Comparison of ENCODE assay signal across 25 mouse cellular contexts in genomic region chr1:77929552-77929951, GRCm38 (mm10).
A peak's percentile ranks its signal among the peaks of the same experiment; 100 is the strongest.
DNase-seq lines count a peak whose midpoint lies in the region; ATAC-seq and TF ChIP-seq lines count a peak whose summit lies in the region.
"Had no signal": no experiment of that assay in that cellular context is flagged by ENCODE, and none has a peak within 500 bp of the region (broad histone marks: within the 10 kb centered on the region; RNA-seq: fewer than 3 reads in every experiment).

No protein-coding gene starts in this region.

- ATAC-seq in limb, embryonic 11.5 days (ENCODE audit: insufficient number of reproducible peaks, low FRiP score, low TSS enrichment, low read depth) = no peak
- peak; percentile 76 for ATAC-seq in forebrain, postnatal 0 days
- ATAC-seq: CD4-positive, CD25-positive, alpha-beta regulatory T cell, adult 4 months had no signal

- H3K9me3 ChIP-seq in limb, embryonic 11.5 days (ENCODE audit: control insufficient read depth, low read length) = no peaks in the 10 kb centered on the region
- H3K9me3 ChIP-seq in limb, embryonic 10.5 days (replicated peaks) = no peaks in the 10 kb centered on the region
- H3K9me3 ChIP-seq in forebrain, postnatal 0 days (ENCODE audit: low read length) = no peaks in the 10 kb centered on the region
- H3K9me3 ChIP-seq: embryonic facial prominence, embryonic 13.5 days; heart, embryonic 10.5 days; hindbrain, embryonic 15.5 days; lung, embryonic 15.5 days; midbrain, embryonic 12.5 days had no signal

- intact Hi-C loops in heart, postnatal 36 days (cut with DNase I) = no loop called here

- H3K27ac ChIP-seq in limb, embryonic 11.5 days (replicated peaks; ENCODE audit: low read depth, low read length) = no peak overlapping the region
- no peak overlapping the region for H3K27ac ChIP-seq in limb, embryonic 10.5 days
- no peak overlapping the region for H3K27ac ChIP-seq in forebrain, postnatal 0 days (ENCODE audit: low read depth, low read length)
- H3K27ac ChIP-seq: embryonic facial prominence, embryonic 13.5 days; heart, embryonic 10.5 days; heart, embryonic 15.5 days; hindbrain, embryonic 15.5 days; limb, embryonic 13.5 days; lung, embryonic 15.5 days; midbrain, embryonic 12.5 days had no signal

- no peaks in the 10 kb centered on the region for H3K36me3 ChIP-seq in limb, embryonic 11.5 days (ENCODE audit: control insufficient read depth, insufficient read depth, low read length)
- H3K36me3 ChIP-seq in limb, embryonic 10.5 days = no peaks in the 10 kb centered on the region
- H3K36me3 ChIP-seq in forebrain, postnatal 0 days (ENCODE audit: insufficient read depth) = no peaks in the 10 kb centered on the region
- H3K36me3 ChIP-seq: embryonic facial prominence, embryonic 13.5 days; heart, embryonic 10.5 days; heart, embryonic 15.5 days; hindbrain, embryonic 15.5 days; limb, embryonic 13.5 days; lung, embryonic 15.5 days; midbrain, embryonic 12.5 days had no signal

- peak; percentile 56 for DNase-seq in heart, adult 11 months
- DNase-seq in heart, postnatal 36 days = no peak
- DNase-seq in limb, embryonic 11.5 days (ENCODE audit: low spot score) = peak; percentile 19
- no peak for DNase-seq in limb, embryonic 10.5 days (ENCODE audit: low spot score)
- DNase-seq in brain, embryonic 14.5 days (ENCODE audit: low read depth) = peak; percentile 64
- peak; percentile 23 for DNase-seq in forebrain, postnatal 0 days
- no peak for DNase-seq in cerebellum, adult 9-11 months
- DNase-seq: adrenal gland, postnatal 14 days; cerebellum, adult 11-12 months; cerebellum, postnatal 10 days; gastrocnemius, postnatal 10 days; kidney, adult 8-10 months; kidney, postnatal 14 days; thymus, adult 2 months; thymus, postnatal 36 days had no signal

- no peak overlapping the region for H3K4me2 ChIP-seq in limb, embryonic 11.5 days (ENCODE audit: low read depth, severe bottlenecking)
- H3K4me2 ChIP-seq in forebrain, postnatal 0 days (ENCODE audit: low read depth) = no peak overlapping the region
- H3K4me2 ChIP-seq: embryonic facial prominence, embryonic 13.5 days; heart, embryonic 15.5 days; hindbrain, embryonic 15.5 days; limb, embryonic 13.5 days; liver, embryonic 11.5 days; lung, embryonic 15.5 days; midbrain, embryonic 12.5 days had no signal

- WGBS in limb, embryonic 11.5 days = 19% methylated on average over 8 of the region's 8 CpGs
- 24% methylated on average over 8 of the region's 8 CpGs for WGBS in limb, embryonic 10.5 days
- WGBS in forebrain, postnatal 0 days = 23% methylated on average over 8 of the region's 8 CpGs

- H3K4me1 ChIP-seq in limb, embryonic 11.5 days (ENCODE audit: control insufficient read depth, insufficient read depth, low read length) = no peaks in the 10 kb centered on the region
- H3K4me1 ChIP-seq in limb, embryonic 10.5 days = peaks cover 3% of the 10 kb centered on the region; the same call in 1 of the 2 replicates
- no peaks in the 10 kb centered on the region for H3K4me1 ChIP-seq in forebrain, postnatal 0 days (ENCODE audit: insufficient read depth)
- H3K4me1 ChIP-seq: hindbrain, embryonic 15.5 days; lung, embryonic 15.5 days; midbrain, embryonic 12.5 days had no signal

- no peak overlapping the region for H3K9ac ChIP-seq in limb, embryonic 11.5 days (ENCODE audit: low read length)
- H3K9ac ChIP-seq in forebrain, postnatal 0 days = no peak overlapping the region
- H3K9ac ChIP-seq: embryonic facial prominence, embryonic 13.5 days; heart, embryonic 15.5 days; hindbrain, embryonic 15.5 days; limb, embryonic 13.5 days; lung, embryonic 15.5 days; midbrain, embryonic 12.5 days had no signal

- no peak overlapping the region for H3K4me3 ChIP-seq in limb, embryonic 11.5 days (ENCODE audit: low read depth, low read length)
- H3K4me3 ChIP-seq in limb, embryonic 10.5 days = no peak overlapping the region
- no peak overlapping the region for H3K4me3 ChIP-seq in forebrain, postnatal 0 days (ENCODE audit: low read depth, low read length)
- H3K4me3 ChIP-seq: embryonic facial prominence, embryonic 13.5 days; heart, embryonic 10.5 days; heart, embryonic 15.5 days; hindbrain, embryonic 15.5 days; limb, embryonic 13.5 days; lung, embryonic 15.5 days; midbrain, embryonic 12.5 days; myocyte had no signal

- H3K27me3 ChIP-seq in limb, embryonic 11.5 days (ENCODE audit: control insufficient read depth, insufficient read depth, low read length) = no peaks in the 10 kb centered on the region
- no peaks in the 10 kb centered on the region for H3K27me3 ChIP-seq in limb, embryonic 10.5 days (ENCODE audit: low read depth, poor library complexity, severe bottlenecking)
- no peaks in the 10 kb centered on the region for H3K27me3 ChIP-seq in forebrain, postnatal 0 days (ENCODE audit: insufficient read depth, low read length)
- H3K27me3 ChIP-seq: embryonic facial prominence, embryonic 13.5 days; heart, embryonic 15.5 days; hindbrain, embryonic 15.5 days; limb, embryonic 13.5 days; midbrain, embryonic 12.5 days had no signal

- TF ChIP-seq POLR2A in brain, embryonic 14.5 days (IDR thresholded peaks at IDR 0.05; ENCODE audit: borderline replicate concordance, extremely low read depth, insufficient read depth, insufficient read length, poor library complexity, severe bottlenecking) = no peak

- no peak for TF ChIP-seq CTCF in brain, embryonic 14.5 days (IDR thresholded peaks at IDR 0.05; ENCODE audit: borderline replicate concordance, extremely low read depth, insufficient read depth, insufficient read length)
- no peak for TF ChIP-seq CTCF in forebrain, postnatal 0 days (IDR thresholded peaks at IDR 0.05; ENCODE audit: low read depth)

Comparison
In these comparisons a context has a peak if more than half of its experiments do, and no peak if none do; other contexts are left out.
1. DNase-seq: peak in heart, adult 11 months (single experiment), limb, embryonic 11.5 days (single experiment), brain, embryonic 14.5 days (single experiment) and forebrain, postnatal 0 days (single experiment); none in heart, postnatal 36 days (0 of 2), limb, embryonic 10.5 days (single experiment) and cerebellum, adult 9-11 months (single experiment).